Mouse (Mus musculus) hindbrain, embryonic 11.5 days (tissue): ENCODE results near the gene Gper1. TPM values are rescaled to one million over a fixed set of nuclear protein-coding genes. Genes with fewer than 3 reads are reported as not detected.
A peak's percentile ranks its signal among the peaks of the same experiment; 100 is the strongest.

Experiments
- ATAC-seq: fragments of 200-750 bp; cut with Nextera tagmentation; 2 replicates; pipeline ENCODE4 v1.8.0; 2017; ENCODE audit warnings: mild to moderate bottlenecking, moderate TSS enrichment, moderate library complexity; ENCODE audit not compliant: low FRiP score
- DNase-seq: peaks from one replicate; pipeline ENCODE4 v3.0.0-alpha.2; 2015; ENCODE audit warnings: low spot score
- H3K27ac ChIP-seq: fragments of 300-500 bp; sonication (generic); 2 replicates; pipeline ENCODE4 v1.5.1; 2014; ENCODE audit warnings: mild to moderate bottlenecking, low read depth, low read length
- H3K27me3 ChIP-seq: fragments of 300-500 bp; sonication (generic); 2 replicates; pipeline ENCODE4 v1.6.1; 2014; ENCODE audit warnings: mild to moderate bottlenecking, low read length, moderate library complexity, mixed read lengths; ENCODE audit not compliant: control insufficient read depth, insufficient read depth
- H3K36me3 ChIP-seq: fragments of 300-500 bp; sonication (generic); 2 replicates; pipeline ENCODE4 v1.6.1; 2014; ENCODE audit warnings: mild to moderate bottlenecking, low read length, moderate library complexity, mixed read lengths; ENCODE audit not compliant: control insufficient read depth, insufficient read depth
- H3K4me1 ChIP-seq: fragments of 300-500 bp; sonication (generic); replicated peaks from 2 replicates; pipeline ENCODE4 v1.6.1; 2014; ENCODE audit warnings: low read length, mixed read lengths; ENCODE audit not compliant: control insufficient read depth, insufficient read depth
- H3K4me2 ChIP-seq: fragments of 300-500 bp; sonication (generic); replicated peaks from 2 replicates; pipeline ENCODE4 v1.6.1; 2014; ENCODE audit warnings: mild to moderate bottlenecking, low read depth, low read length
- H3K4me3 ChIP-seq: fragments of 300-500 bp; sonication (generic); 2 replicates; pipeline ENCODE4 v1.5.1; 2014; ENCODE audit warnings: low read depth, low read length
- H3K9ac ChIP-seq: fragments of 300-500 bp; sonication (generic); 2 replicates; pipeline ENCODE4 v1.6.1; 2014; ENCODE audit warnings: low read depth, low read length
- H3K9me3 ChIP-seq: fragments of 300-500 bp; sonication (generic); 2 replicates; pipeline ENCODE4 v1.6.1; 2016; ENCODE audit warnings: low read length; ENCODE audit not compliant: control insufficient read depth
- WGBS: fragments of 180-500 bp; shearing (Covaris S2); extraction: QIAGEN DNeasy Blood & Tissue Kit; methylation state at CpG from one replicate; pipeline ENCODE4 v1.1.7; 2014; 5-methylcytosine and 5-hydroxymethylcytosine counted together
- polyA plus RNA-seq: library from polyadenylated mRNA; unstranded; fragments of >200 nt; fragmentation: Nextera tagmentation; extraction: Ambion mirVana; gene quantifications from 2 replicates; pipeline ENCODE4 v1.2.1, GENCODE M21; 2014

The Gper1 gene
- polyA plus RNA-seq, 1 experiment from 2014 or later, result 2.0 TPM

- no peak overlapping the region for H3K4me3 ChIP-seq
- WGBS, result 89% methylated on average over 5 of the region's 5 CpGs
- no peaks in the 10 kb centered on the region for H3K9me3 ChIP-seq
- DNase-seq, result no peak
- H3K9ac ChIP-seq, result no peak overlapping the region
- no peak overlapping the region for H3K4me2 ChIP-seq
- no peaks in the 10 kb centered on the region for H3K27me3 ChIP-seq
- peaks cover 4% of the 10 kb centered on the region; the same call in 1 of the 2 replicates for H3K4me1 ChIP-seq
- ATAC-seq, result no peak
- H3K36me3 ChIP-seq, result no peaks in the 10 kb centered on the region
- H3K27ac ChIP-seq, result no peak overlapping the region
Observed at GRCm38 (mm10) chr5:139440451-139440850, 17.5 kb downstream of the Gper1 start.

- Histone ChIP-seq H3K9ac (no peak overlapping the region), H3K4me2 (no peak overlapping the region), H3K9me3 (no peaks in the 10 kb centered on the region), H3K36me3 (no peaks in the 10 kb centered on the region), H3K27me3 (no peaks in the 10 kb centered on the region), H3K27ac (no peak overlapping the region), H3K4me3 (no peak overlapping the region), H3K4me1 (0 out of 2 replicates have a peak, but pooled peaks cover 2% of the 10 kb centered on the region)
- ATAC-seq (no peak), DNase-seq (no peak)
- 92% methylated on average over 11 of the region's 11 CpGs for WGBS
Observed at GRCm38 (mm10) chr5:139440926-139441725, 18.2 kb downstream of the Gper1 start.

- WGBS, result 90% methylated on average over 2 of the region's 2 CpGs
- no peaks in the 10 kb centered on the region for H3K36me3 ChIP-seq
- no peaks in the 10 kb centered on the region for H3K9me3 ChIP-seq
- H3K27ac ChIP-seq, result no peak overlapping the region
- 0 out of 2 replicates have a peak, but pooled peaks cover 2% of the 10 kb centered on the region for H3K4me1 ChIP-seq
- H3K4me3 ChIP-seq, result no peak overlapping the region
- DNase-seq, result no peak
- no peaks in the 10 kb centered on the region for H3K27me3 ChIP-seq
- H3K9ac ChIP-seq, result no peak overlapping the region
- no peak overlapping the region for H3K4me2 ChIP-seq
- no peak for ATAC-seq
Observed at GRCm38 (mm10) chr5:139441726-139442018, 18.7 kb downstream of the Gper1 start.

GRCm38 (mm10) chr5:139442428-139442827 is 19.5 kb downstream of the Gper1 start:
- Histone ChIP-seq H3K36me3 (no peaks in the 10 kb centered on the region), H3K9me3 (no peaks in the 10 kb centered on the region), H3K27me3 (no peaks in the 10 kb centered on the region), H3K9ac (no peak overlapping the region), H3K4me1 (0 out of 2 replicates have a peak, but pooled peaks cover 2% of the 10 kb centered on the region), H3K27ac (no peak overlapping the region), H3K4me2 (no peak overlapping the region), H3K4me3 (no peak overlapping the region)
- ATAC-seq (no peak), DNase-seq (no peak)
- 71% methylated on average over 12 of the region's 12 CpGs for WGBS

GRCm38 (mm10) chr5:139442962-139443361 is 20.0 kb downstream of the Gper1 start:
- H3K27ac ChIP-seq, result no peak overlapping the region
- 70% methylated on average over 4 of the region's 4 CpGs for WGBS
- H3K9me3 ChIP-seq, result no peaks in the 10 kb centered on the region

GRCm38 (mm10) chr5:139445258-139445657 is 22.3 kb downstream of the Gper1 start:
- no peak overlapping the region for H3K27ac ChIP-seq
- DNase-seq (no peak), ATAC-seq (no peak)
- no peaks in the 10 kb centered on the region for H3K9me3 ChIP-seq
- no peak overlapping the region for H3K4me2 ChIP-seq
- WGBS, result 91% methylated on average over 8 of the region's 8 CpGs
- H3K4me3 ChIP-seq, result no peak overlapping the region
- H3K4me1 ChIP-seq, result no peaks in the 10 kb centered on the region
- no peaks in the 10 kb centered on the region for H3K36me3 ChIP-seq
- no peak overlapping the region for H3K9ac ChIP-seq
- H3K27me3 ChIP-seq, result no peaks in the 10 kb centered on the region

More at GRCm38 (mm10) chr5:139442962-139443361, 20.0 kb downstream of the Gper1 start:
- H3K4me2 ChIP-seq, result no peak overlapping the region
- DNase-seq (no peak), ATAC-seq (no peak)
- no peaks in the 10 kb centered on the region for H3K27me3 ChIP-seq
- H3K4me3 ChIP-seq, result no peak overlapping the region
- no peaks in the 10 kb centered on the region for H3K36me3 ChIP-seq
- 0 out of 2 replicates have a peak, but pooled peaks cover 2% of the 10 kb centered on the region for H3K4me1 ChIP-seq
- H3K9ac ChIP-seq, result no peak overlapping the region

GRCm38 (mm10) chr5:139448025-139448424 is 25.1 kb downstream of the Gper1 start:
- DNase-seq (no peak), ATAC-seq (no peak)
- Histone ChIP-seq H3K9ac (no peak overlapping the region), H3K4me2 (no peak overlapping the region), H3K9me3 (no peaks in the 10 kb centered on the region), H3K4me1 (no peaks in the 10 kb centered on the region), H3K4me3 (no peak overlapping the region), H3K27ac (no peak overlapping the region), H3K27me3 (no peaks in the 10 kb centered on the region), H3K36me3 (no peaks in the 10 kb centered on the region)
- WGBS, result 77% methylated on average over 6 of the region's 6 CpGs

GRCm38 (mm10) chr5:139449161-139449791 is 26.3 kb downstream of the Gper1 start:
- DNase-seq (peak; percentile 18), ATAC-seq (peak; percentile 66)
- Histone ChIP-seq H3K4me3 (no peak overlapping the region), H3K36me3 (no peaks in the 10 kb centered on the region), H3K4me2 (no peak overlapping the region), H3K4me1 (no peaks in the 10 kb centered on the region), H3K27me3 (no peaks in the 10 kb centered on the region), H3K27ac (peak overlapping the region; percentile 77), H3K9me3 (no peaks in the 10 kb centered on the region), H3K9ac (no peak overlapping the region)
- WGBS, result 36% methylated on average over 5 of the region's 5 CpGs

- Histone ChIP-seq H3K36me3 (no peaks in the 10 kb centered on the region), H3K4me3 (no peak overlapping the region), H3K27me3 (no peaks in the 10 kb centered on the region), H3K27ac (peak overlapping the region; percentile 77), H3K9ac (no peak overlapping the region), H3K9me3 (no peaks in the 10 kb centered on the region), H3K4me1 (no peaks in the 10 kb centered on the region), H3K4me2 (no peak overlapping the region)
- WGBS, result 25% methylated on average over 4 of the region's 4 CpGs
- peak; percentile 44 for DNase-seq
- peak; percentile 84 for ATAC-seq
Observed at GRCm38 (mm10) chr5:139449926-139450325, 27.0 kb downstream of the Gper1 start.
